Mouse (Mus musculus) ES-Bruce4 (cell line): ENCODE results near the gene Scpep1. TPM values are rescaled to one million over a fixed set of nuclear protein-coding genes. Genes with fewer than 3 reads are reported as not detected.

Experiments used
- H3K27ac ChIP-seq: 2 replicates; pipeline ENCODE4 v1.5.1; 2012; ENCODE audit warnings: low read length, inconsistent platforms; ENCODE audit not compliant: insufficient read depth
- H3K27me3 ChIP-seq: 2 replicates; pipeline ENCODE4 v1.6.1; 2012; ENCODE audit warnings: mild to moderate bottlenecking, low read length, inconsistent platforms; ENCODE audit not compliant: control insufficient read depth, poor library complexity, insufficient read depth, severe bottlenecking
- H3K36me3 ChIP-seq: 2 replicates; pipeline ENCODE4 v1.6.1; 2012; ENCODE audit warnings: inconsistent platforms, mild to moderate bottlenecking, low read length, moderate library complexity; ENCODE audit not compliant: control insufficient read depth, poor library complexity, insufficient read depth, severe bottlenecking
- H3K4me1 ChIP-seq: one replicate; pipeline ENCODE4 v1.8.1; 2011; ENCODE audit warnings: low read length; ENCODE audit not compliant: control insufficient read depth, insufficient read depth
- H3K4me3 ChIP-seq: 2 replicates; pipeline ENCODE4 v1.5.1; 2011; ENCODE audit warnings: low read depth, mild to moderate bottlenecking, low read length
- H3K9ac ChIP-seq: 2 replicates; pipeline ENCODE4 v1.6.1; 2012; ENCODE audit warnings: low read depth, mild to moderate bottlenecking, inconsistent platforms; ENCODE audit not compliant: poor library complexity, severe bottlenecking
- H3K9me3 ChIP-seq: replicated peaks from 2 replicates; pipeline ENCODE4 v1.6.1; 2012; ENCODE audit warnings: mild to moderate bottlenecking, low read length, inconsistent platforms; ENCODE audit not compliant: control insufficient read depth, poor library complexity, insufficient read depth, severe bottlenecking
- CTCF ChIP-seq: IDR thresholded peaks from one replicate; pipeline ENCODE4 v1.8.1; 2011; ENCODE audit warnings: low read depth, low read length
- EP300 ChIP-seq: IDR thresholded peaks from 2 replicates; pipeline ENCODE4 v1.6.1; 2011; ENCODE audit warnings: low read depth, low read length; ENCODE audit not compliant: insufficient read depth
- POLR2A ChIP-seq: IDR thresholded peaks from one replicate; pipeline ENCODE4 v1.8.1; 2011; ENCODE audit warnings: low read length; ENCODE audit not compliant: insufficient read depth
- polyA plus RNA-seq: library from polyadenylated mRNA; stranded (reverse); fragments of >200 nt; gene quantifications from 2 replicates; pipeline ENCODE4 v1.2.4, GENCODE M21; 2011; ENCODE audit warnings: low read depth; ENCODE audit not compliant: missing spikeins, insufficient read depth, insufficient read length

The Scpep1 gene
- polyA plus RNA-seq, 1 experiment = 186 TPM

- Histone ChIP-seq H3K4me3 (peak overlapping the region; percentile 74), H3K4me1 (peaks cover 5% of the 10 kb centered on the region), H3K27ac (peak overlapping the region; percentile 99), H3K36me3 (peaks cover 31% of the 10 kb centered on the region), H3K9me3 (no peaks in the 10 kb centered on the region), H3K9ac (peak overlapping the region; percentile 79), H3K27me3 (no peaks in the 10 kb centered on the region)
- TF ChIP-seq POLR2A (no peak), EP300 (peak; percentile 91), CTCF (no peak)
Observed at GRCm38 (mm10) chr11:88950640-88951250, 4.5 kb downstream of the Scpep1 start.

- TF ChIP-seq POLR2A (no peak), EP300 (peak; percentile 76)
- peak overlapping the region; percentile 99 for H3K27ac ChIP-seq
- H3K27me3 ChIP-seq = no peaks in the 10 kb centered on the region
- H3K9me3 ChIP-seq = no peaks in the 10 kb centered on the region
- peak overlapping the region; percentile 74 for H3K4me3 ChIP-seq
- H3K4me1 ChIP-seq = peaks cover 5% of the 10 kb centered on the region
- H3K36me3 ChIP-seq = peaks cover 38% of the 10 kb centered on the region
- H3K9ac ChIP-seq = peak overlapping the region; percentile 79
Observed at GRCm38 (mm10) chr11:88949802-88950639, 5.2 kb downstream of the Scpep1 start.

DNA sequence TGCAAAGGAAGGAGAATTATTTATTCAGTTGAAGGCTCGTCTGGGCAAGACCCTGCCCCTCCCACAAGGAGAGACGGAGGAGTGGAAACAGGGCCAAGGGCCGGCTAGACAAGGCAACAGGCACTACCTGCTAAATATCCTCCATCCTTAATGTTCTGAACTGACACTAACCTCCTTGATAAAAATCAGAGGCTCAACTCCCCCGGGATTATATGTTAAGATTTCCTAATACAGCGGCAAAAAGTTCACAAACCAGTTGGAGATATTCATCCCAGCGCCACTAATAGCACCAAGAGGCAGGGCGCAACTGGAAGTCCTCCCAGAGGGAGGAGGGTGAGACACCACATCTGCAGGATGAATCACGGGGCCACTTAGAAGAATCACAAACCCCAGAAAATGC lies 6.4 kb downstream of the Scpep1 start:
- peak overlapping the region; percentile 99 for H3K27ac ChIP-seq
- H3K4me1 ChIP-seq = peaks cover 5% of the 10 kb centered on the region
- peak overlapping the region; percentile 24; the same call in 1 of the 2 replicates for H3K4me3 ChIP-seq
- no peaks in the 10 kb centered on the region for H3K9me3 ChIP-seq
- peak overlapping the region; percentile 79 for H3K9ac ChIP-seq
- H3K36me3 ChIP-seq = peaks cover 49% of the 10 kb centered on the region
- no peak for TF ChIP-seq EP300
- TF ChIP-seq POLR2A = no peak
- no peak for TF ChIP-seq CTCF
- no peaks in the 10 kb centered on the region for H3K27me3 ChIP-seq

GRCm38 (mm10) chr11:88945971-88946585 lies 9.2 kb downstream of the Scpep1 start:
- Histone ChIP-seq H3K36me3 (peaks cover 45% of the 10 kb centered on the region), H3K4me3 (no peak overlapping the region), H3K27ac (no peak overlapping the region), H3K9me3 (no peaks in the 10 kb centered on the region), H3K27me3 (no peaks in the 10 kb centered on the region), H3K9ac (no peak overlapping the region), H3K4me1 (peaks cover 3% of the 10 kb centered on the region)
- TF ChIP-seq CTCF (no peak), POLR2A (no peak), EP300 (no peak)

GRCm38 (mm10) chr11:88941489-88941888 lies 13.8 kb downstream of the Scpep1 start:
- H3K4me1 ChIP-seq = peaks cover 2% of the 10 kb centered on the region
- peaks cover 63% of the 10 kb centered on the region for H3K36me3 ChIP-seq
- H3K4me3 ChIP-seq = no peak overlapping the region
- no peaks in the 10 kb centered on the region for H3K9me3 ChIP-seq
- no peak overlapping the region for H3K9ac ChIP-seq
- TF ChIP-seq CTCF (no peak), EP300 (0 out of 2 replicates have a peak, but pooled peaks have one; percentile 26)
- H3K27me3 ChIP-seq = no peaks in the 10 kb centered on the region
- H3K27ac ChIP-seq = peak overlapping the region; percentile 32

DNA sequence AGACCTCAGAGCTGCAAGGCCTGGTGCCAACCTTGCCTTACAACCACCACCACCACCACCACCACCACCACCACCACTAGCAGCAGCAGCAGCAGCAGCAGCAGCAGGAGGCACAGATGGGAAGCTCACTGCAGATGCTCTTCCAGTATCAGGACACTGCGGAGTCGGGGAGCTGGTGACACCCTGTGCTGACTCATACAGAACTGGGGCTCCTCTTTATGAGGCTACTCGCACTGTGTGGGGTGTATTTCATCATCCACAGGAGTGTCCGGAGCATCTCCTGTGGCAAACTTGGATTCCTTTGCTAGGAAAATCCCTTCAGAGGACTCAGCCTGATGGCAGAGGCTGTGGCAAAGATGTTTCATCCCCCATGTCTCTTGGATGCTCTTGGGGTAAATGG lies 15.6 kb downstream of the Scpep1 start:
- H3K4me1 ChIP-seq = no peaks in the 10 kb centered on the region
- no peaks in the 10 kb centered on the region for H3K27me3 ChIP-seq
- H3K9me3 ChIP-seq = peaks cover 16% of the 10 kb centered on the region
- no peak overlapping the region for H3K9ac ChIP-seq
- peaks cover 64% of the 10 kb centered on the region for H3K36me3 ChIP-seq
- no peak overlapping the region for H3K4me3 ChIP-seq
- H3K27ac ChIP-seq = no peak overlapping the region
- no peak for TF ChIP-seq CTCF
- TF ChIP-seq POLR2A = no peak
- TF ChIP-seq EP300 = no peak
